Mouse (Mus musculus) adrenal gland, postnatal 4 days (tissue): ENCODE measurements around the gene Slc25a30. TPM values are rescaled to one million over a fixed set of nuclear protein-coding genes. Genes with fewer than 3 reads are reported as not detected.
"Not testable (repeated sequence)": the region's sequence is repeated elsewhere in the genome, so short reads cannot be mapped to it uniquely, and the experiment has no call there.

ENCODE experiments used
- DNase-seq, 2 experiments: peaks; one replicate each; pipeline ENCODE4 v3.0.0; 2021 to 2022; ENCODE audit warnings: low spot score in 2 of 2, mixed read lengths in 2 of 2
- total RNA-seq, 2 experiments: library from RNA; stranded (reverse); gene quantifications; 2 replicates each; pipeline ENCODE4 v1.2.3; 2021

Slc25a30 gene
- total RNA-seq, 2 experiments from 2014 or later: 46.9 to 51.2 TPM

DNA sequence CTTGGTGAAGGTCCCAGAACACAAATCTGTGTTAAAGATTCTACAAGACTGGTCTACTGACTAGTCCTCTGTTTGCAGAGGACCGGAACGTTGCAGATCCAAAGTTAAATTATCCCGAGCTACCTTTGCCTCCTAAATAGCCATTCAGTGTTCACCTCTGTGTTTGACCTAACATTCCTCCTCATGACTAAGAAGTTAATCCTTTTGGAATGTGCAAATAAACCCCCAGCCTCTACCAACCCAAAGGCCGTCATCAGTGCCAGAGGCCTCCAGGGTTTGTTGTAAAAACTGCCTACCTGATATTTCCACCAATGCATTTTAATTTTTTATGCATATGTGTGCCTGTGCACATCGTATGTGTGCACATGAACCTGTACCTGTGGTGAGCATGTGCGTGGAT lies 7.5 kb upstream of the Slc25a30 start:
- no peak for DNase-seq

GRCm38 (mm10) chr14:75793110-75793509 lies 6.3 kb upstream of the Slc25a30 start:
- DNase-seq: no peak

GRCm38 (mm10) chr14:75791372-75791771 lies 4.5 kb upstream of the Slc25a30 start:
- no peak for DNase-seq

DNA sequence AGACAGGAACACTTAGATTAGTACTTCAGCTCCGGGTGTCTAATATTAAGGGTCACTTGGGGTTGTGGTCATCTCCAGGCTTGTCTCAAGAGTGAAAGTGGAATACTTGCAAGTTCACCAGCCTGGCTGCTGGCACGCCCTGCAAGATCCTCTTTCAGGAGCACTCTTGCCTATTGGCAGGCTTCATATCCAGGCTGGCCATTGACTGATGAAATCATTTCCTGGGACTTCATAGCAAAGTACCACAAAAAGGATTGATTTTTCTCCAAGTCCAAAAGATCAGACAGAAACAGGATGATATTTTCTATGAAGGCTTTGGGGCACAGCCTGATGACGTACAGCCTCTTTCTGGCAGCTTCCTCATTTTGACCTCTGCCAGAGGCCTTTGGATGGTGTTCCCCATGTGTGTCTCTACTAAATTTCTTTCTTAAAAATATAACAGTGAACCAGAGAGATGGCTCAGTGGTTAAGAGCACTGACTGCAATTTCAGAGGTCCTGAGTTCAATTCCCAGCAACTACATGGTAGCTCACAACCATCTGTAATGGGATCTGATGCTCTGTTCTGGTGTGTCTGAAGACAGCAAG lies 3.7 kb upstream of the Slc25a30 start:
- DNase-seq: no peak

DNA sequence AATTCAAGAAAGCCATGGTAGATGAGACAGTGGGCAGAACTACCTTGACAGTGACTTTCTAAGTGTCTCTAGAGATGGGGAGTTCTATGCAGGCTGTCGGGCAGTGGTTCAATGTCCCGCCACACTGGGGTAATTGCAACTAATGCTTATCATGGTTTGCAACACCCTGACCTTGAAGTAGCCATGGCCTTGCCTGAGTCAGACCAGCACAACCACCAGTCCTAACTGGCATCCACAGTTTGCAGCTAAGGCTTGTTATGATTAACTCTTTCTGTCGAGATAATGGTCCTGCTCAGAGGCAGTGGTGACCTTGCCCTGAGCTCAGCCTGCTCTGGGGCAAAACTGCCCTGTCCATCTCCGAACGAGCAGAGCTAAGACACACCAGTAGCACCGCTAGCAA lies 2.5 kb upstream of the Slc25a30 start:
- DNase-seq: peak in 1 of 2 experiments; percentile 33

GRCm38 (mm10) chr14:75787794-75788175 lies 948 bp upstream of the Slc25a30 start:
- DNase-seq: no peak

GRCm38 (mm10) chr14:75786424-75786867 lies 391 bp downstream of the Slc25a30 start:
- DNase-seq: no peak

DNA sequence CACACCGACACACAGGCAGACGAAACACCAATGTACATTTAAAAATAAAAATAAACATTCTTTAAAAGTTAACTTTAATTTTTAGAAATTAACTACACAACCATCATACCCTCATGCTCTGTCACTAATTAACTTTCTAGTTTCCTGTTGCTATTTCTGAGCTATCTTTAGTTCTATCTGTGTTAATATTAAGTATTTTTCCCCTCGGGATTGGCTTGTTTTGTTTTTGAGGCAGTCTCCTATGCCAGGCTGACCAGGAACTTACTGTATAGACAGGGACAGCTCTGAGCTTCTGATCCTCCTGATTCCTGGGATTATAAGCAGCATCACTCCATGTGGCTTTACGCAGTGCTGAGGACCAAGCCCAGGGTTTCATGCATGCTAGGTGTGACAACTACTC lies 6.9 kb downstream of the Slc25a30 start:
- no peak for DNase-seq

DNA sequence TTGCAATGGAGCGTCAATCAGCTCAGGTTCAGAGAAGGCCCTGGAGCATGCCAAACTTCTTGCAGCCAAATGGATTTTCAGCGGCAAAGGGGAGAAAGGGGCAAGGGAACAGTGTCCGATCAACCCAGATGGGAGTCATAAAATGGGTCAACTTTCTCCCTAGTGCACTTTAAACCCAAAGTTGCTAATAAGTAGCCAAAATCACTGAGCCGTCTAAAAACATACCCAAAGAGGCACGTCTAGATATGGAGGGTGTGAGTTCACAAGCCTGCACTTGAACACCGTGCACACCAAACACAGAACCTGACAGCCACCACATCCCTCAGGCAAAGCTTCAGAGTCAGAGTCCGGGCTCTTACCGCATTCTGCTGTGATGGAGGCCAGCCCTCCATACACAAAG lies 10.2 kb downstream of the Slc25a30 start:
- no peak for DNase-seq

GRCm38 (mm10) chr14:75773431-75773830 lies 13.4 kb downstream of the Slc25a30 start:
- no peak for DNase-seq

- not testable (repeated sequence) for DNase-seq
Observed at GRCm38 (mm10) chr14:75772407-75772806, 14.4 kb downstream of the Slc25a30 start.

DNA sequence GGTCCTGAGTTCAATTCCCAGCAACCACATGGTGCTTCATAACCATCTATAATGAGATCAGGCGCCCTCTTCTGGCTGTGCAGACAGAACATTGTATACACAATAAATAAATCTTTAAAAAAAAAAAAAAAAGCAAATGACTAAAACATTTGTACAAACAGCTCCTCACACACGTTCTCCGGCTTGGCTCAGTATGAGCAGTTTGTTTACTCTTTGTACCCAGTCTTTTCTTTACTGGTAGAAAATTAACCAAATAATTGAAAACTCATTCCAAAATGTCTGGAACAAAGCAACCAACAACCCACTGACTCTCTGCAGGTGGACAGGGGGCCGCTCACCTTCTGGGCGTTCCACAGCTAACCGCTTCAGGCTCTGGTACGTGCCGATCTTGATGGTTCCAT lies 15.7 kb downstream of the Slc25a30 start:
- DNase-seq: no peak

DNA sequence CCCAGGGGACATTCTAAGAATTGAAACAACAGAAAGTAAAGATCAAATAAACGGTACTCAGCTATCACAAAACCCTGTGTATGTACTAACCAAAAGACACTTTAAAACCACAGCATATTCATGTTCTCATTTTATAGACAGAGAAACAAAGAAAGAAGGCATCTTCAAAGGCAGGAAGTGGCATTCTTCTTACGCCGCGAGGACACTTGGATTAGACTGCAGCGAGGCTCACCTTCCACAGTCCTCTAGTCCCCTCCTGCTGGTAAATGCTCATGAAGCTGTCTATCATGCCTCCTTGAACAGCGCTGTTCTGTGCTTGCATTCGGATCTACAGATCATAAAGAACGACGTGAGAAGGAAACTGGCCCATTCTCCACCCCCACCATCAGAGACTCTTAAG lies 17.5 kb downstream of the Slc25a30 start:
- DNase-seq: no peak

DNA sequence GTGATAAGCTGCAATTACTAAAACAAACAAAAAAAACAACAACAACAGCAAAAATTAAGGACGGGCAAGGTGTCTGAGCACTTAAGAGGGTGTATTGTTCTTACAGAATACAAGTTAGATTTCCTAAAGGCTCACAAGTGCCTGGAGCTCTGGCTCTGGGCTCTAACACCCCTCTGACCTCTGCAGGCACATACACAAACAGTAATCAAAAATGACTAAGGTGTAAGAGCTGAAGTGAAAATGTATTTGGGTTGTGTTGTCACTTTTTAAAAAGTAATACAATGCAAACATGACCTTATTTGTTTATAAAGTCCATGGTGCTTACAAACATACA lies 18.6 kb downstream of the Slc25a30 start:
- no peak for DNase-seq

DNA sequence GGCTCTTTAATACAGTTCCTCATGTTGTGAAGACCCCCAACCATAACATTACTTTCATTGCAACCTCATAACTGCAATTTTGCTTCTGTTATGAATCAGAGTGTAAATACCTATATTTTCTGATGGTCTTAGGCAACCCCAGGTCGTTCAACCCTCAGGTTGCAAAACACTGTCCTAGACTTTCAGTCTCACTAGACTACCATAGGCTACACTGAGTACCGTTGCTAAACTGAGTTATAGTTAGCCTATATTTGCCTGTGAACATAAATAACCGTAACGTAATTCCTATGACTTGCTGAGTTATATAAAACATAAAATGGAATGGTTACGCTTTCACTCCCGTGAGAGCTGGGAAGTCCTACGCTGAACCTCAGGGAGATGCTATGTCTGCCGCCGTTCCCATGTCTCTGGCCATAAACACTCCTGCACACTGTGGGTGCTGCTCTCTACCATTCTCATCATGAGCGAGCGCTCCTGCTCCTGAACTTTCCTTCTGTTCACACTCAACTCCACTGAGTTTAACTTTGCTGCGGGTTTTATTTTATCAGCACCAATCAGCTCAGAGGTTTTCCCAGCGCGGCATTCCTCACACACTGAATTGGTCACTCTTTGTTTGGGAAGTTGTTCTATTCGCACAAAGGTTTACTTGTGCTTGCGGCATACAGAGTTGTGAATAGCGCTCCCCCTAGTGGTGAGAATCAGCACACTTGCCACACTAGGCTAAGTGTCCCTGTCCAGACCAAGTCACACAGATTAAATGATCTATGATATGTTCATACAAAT lies 19.2 kb downstream of the Slc25a30 start:
- peak in 1 of 2 experiments; percentile 39 for DNase-seq

- DNase-seq: no peak
Observed at GRCm38 (mm10) chr14:75761028-75761805, 25.6 kb downstream of the Slc25a30 start.

DNA sequence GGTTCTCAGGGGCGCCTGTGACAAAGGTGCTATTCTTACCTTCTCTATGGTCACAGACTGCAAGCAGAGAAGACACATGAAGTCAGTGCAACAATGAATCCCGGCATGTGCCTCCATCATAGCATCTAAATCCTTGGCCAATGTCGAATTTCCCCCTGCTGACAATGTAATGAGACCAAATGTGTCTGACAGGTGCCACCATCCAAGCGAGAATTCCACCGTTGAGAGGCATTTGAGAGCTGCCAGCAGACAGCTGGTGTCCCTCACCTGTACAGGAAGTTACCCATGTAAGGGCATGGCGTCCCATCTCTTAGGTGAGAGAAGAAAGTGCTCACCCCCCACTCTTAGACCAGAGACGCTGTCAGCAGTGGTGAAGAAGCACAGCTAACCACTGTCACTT lies 28.4 kb downstream of the Slc25a30 start:
- DNase-seq: no peak

GRCm38 (mm10) chr14:75757821-75758220 lies 29.0 kb downstream of the Slc25a30 start:
- no peak for DNase-seq

DNA sequence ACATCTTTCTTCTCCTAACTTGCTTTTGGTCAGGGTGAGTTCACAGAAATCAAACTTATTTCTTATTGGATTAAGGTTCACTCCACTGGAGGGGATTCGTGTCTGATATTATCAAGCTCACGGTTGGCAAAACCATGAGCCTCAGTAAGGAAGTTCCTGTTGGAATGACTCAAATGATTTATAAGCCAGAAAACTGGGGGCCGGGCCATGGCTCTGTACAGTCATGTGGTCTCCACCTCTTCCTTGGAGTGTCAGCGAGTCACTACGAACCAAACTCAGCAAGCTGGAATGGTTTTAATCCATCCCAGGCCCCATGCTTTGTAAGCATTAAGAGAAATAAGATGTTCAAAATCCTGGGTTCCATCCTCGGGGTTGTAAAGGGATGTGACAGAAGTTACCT lies 29.9 kb downstream of the Slc25a30 start:
- DNase-seq: no peak

DNA sequence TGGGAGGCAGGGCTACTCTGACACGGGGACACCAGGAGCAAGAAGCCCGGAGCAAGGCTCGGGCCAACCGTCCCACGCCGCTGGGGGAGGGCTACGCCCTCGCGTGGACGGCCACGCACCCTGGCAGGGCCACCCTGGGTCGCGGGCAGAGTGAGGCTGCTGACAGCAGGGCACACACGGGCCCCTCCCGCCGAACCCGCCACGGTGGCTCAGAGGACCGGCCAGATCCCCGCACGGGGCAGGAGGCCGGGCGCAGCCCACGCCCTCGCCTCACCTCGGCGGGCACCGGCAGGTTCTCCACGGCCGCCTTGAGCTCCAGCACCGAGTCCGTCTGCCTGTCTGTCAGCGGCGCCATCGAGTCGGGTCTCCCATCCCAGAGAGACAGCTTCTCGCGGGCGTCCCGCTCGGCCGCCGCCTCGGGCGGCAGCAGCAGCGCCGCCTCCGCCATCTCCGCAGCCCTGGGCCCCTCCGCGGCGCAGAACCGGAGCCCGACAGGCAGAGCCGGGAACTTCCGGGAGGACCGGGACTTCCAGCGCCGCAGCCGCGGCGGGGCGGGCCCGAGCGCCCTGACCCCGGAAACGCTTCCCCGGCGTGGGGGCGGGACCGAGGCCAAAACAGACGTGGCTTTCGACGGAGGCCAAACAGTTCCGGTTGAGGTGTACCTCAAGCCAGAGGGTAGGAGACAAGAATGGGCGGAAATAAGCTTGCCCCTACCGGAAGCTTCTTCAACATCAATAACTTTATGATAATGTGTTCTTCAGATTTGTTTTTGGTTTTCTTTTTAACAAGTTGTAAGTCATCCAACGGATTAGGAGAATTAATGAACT lies 32.6 kb downstream of the Slc25a30 start, which contains the start of gene Cog3:
Cog3 (minus strand) TSS at position 527 of the 827 bp plus-strand sequence.
- peak; percentile 93 to 96 for DNase-seq

DNA sequence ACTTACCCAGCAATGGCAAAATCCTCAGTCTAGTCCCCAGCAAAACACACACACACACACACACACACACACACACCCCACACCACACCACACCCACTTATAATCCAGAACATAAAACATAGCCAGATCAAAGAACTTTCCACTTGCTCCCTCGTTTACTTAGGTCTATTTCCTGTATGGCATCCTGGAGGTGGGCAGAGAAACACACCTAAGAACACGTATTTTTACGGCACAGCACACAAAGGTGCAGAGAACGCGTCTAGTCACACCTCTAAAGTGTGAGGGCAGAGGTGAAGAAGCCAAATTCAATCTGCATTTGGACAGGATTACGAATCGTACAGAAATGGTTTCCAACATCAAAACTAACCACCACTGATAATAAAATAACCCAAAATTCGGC lies 33.6 kb downstream of the Slc25a30 start:
- no peak for DNase-seq
